Mouse (Mus musculus): ENCODE results near the gene Car11.
"Not testable (repeated sequence)": the region's sequence is repeated elsewhere in the genome, so short reads cannot be mapped to it uniquely, and the experiment has no call there.

Gene Car11

GRCm38 (mm10) chr7:45699523-45700141 is at the start of gene Car11:
Gene Car11, plus strand, starts transcription at chr7:45699843.
- no peak for DNase-seq (ENCODE audit: low spot score)

GRCm38 (mm10) chr7:45650484-45650883 is 49.2 kb upstream of the Car11 start:
- not testable (repeated sequence) for DNase-seq (ENCODE audit: low spot score)

GRCm38 (mm10) chr7:45654424-45655047 is 45.1 kb upstream of the Car11 start:
- no peak for DNase-seq (ENCODE audit: low spot score)

- DNase-seq (ENCODE audit: low spot score) = no peak
These were observed 38.7 kb upstream of the Car11 start for GRCm38 (mm10) chr7:45660746-45661478.

GRCm38 (mm10) chr7:45661702-45662101 is 37.9 kb upstream of the Car11 start:
- not testable (repeated sequence) for DNase-seq (ENCODE audit: low spot score)

- no peak for DNase-seq (ENCODE audit: low spot score)
These were observed 34.1 kb upstream of the Car11 start for GRCm38 (mm10) chr7:45665303-45666138.

- no peak for DNase-seq (ENCODE audit: low spot score)
These were observed 33.5 kb upstream of the Car11 start, which contains the start of gene Fut2 for GRCm38 (mm10) chr7:45666161-45666560. Gene Fut2, minus strand, starts transcription at chr7:45666394.

- no peak for DNase-seq (ENCODE audit: low spot score)
These were observed 31.9 kb upstream of the Car11 start for GRCm38 (mm10) chr7:45667761-45668160.

GRCm38 (mm10) chr7:45668921-45669320 is 30.7 kb upstream of the Car11 start:
- no peak for DNase-seq (ENCODE audit: low spot score)

GRCm38 (mm10) chr7:45677627-45678295 is 21.9 kb upstream of the Car11 start:
- DNase-seq (ENCODE audit: low spot score) = no peak

- DNase-seq (ENCODE audit: low spot score) = no peak
These were observed 21.1 kb upstream of the Car11 start for GRCm38 (mm10) chr7:45678513-45678912.

GRCm38 (mm10) chr7:45679966-45680621 is 19.5 kb upstream of the Car11 start:
- no peak for DNase-seq (ENCODE audit: low spot score)

- no peak for DNase-seq (ENCODE audit: low spot score)
These were observed 18.5 kb upstream of the Car11 start for GRCm38 (mm10) chr7:45681046-45681736.

- peak; percentile 87 for DNase-seq (ENCODE audit: low spot score)
These were observed 17.2 kb upstream of the Car11 start for GRCm38 (mm10) chr7:45682144-45683126.

GRCm38 (mm10) chr7:45683396-45684050 is 16.1 kb upstream of the Car11 start, which contains the start of gene Ntn5:
Gene Ntn5, plus strand, starts transcription at chr7:45684022.
- no peak for DNase-seq (ENCODE audit: low spot score)

- DNase-seq (ENCODE audit: low spot score) = no peak
These were observed 13.8 kb upstream of the Car11 start for GRCm38 (mm10) chr7:45685811-45686210.

- no peak for DNase-seq (ENCODE audit: low spot score)
These were observed 12.8 kb upstream of the Car11 start for GRCm38 (mm10) chr7:45686841-45687240.

GRCm38 (mm10) chr7:45689099-45689498 is 10.5 kb upstream of the Car11 start:
- DNase-seq (ENCODE audit: low spot score) = no peak

GRCm38 (mm10) chr7:45689800-45690199 is 9.8 kb upstream of the Car11 start:
- DNase-seq (ENCODE audit: low spot score) = no peak
